Mouse (Mus musculus) limb, embryonic 13.5 days (tissue): Measurements from ENCODE around the gene Gm49322. TPM values are rescaled to one million over a fixed set of nuclear protein-coding genes. Genes with fewer than 3 reads are reported as not detected.

Source experiments
- ATAC-seq: fragments of 200-750 bp; cut with Nextera tagmentation; 2 replicates; pipeline ENCODE4 v1.8.0; 2017; ENCODE audit warnings: low read depth, moderate number of reproducible peaks, moderate TSS enrichment; ENCODE audit not compliant: low FRiP score
- H3K27ac ChIP-seq: fragments of 300-500 bp; sonication (generic); 2 replicates; pipeline ENCODE4 v1.5.1; 2015; ENCODE audit warnings: inconsistent platforms, mild to moderate bottlenecking, moderate library complexity
- H3K27me3 ChIP-seq: fragments of 300-500 bp; sonication (generic); 2 replicates; pipeline ENCODE4 v1.6.1; 2015; ENCODE audit warnings: mild to moderate bottlenecking, inconsistent platforms
- H3K36me3 ChIP-seq: fragments of 300-500 bp; sonication (generic); 2 replicates; pipeline ENCODE4 v1.6.1; 2015; ENCODE audit warnings: inconsistent platforms, mild to moderate bottlenecking, moderate library complexity
- H3K4me1 ChIP-seq: fragments of 300-500 bp; sonication (generic); 2 replicates; pipeline ENCODE4 v1.6.1; 2015; ENCODE audit warnings: inconsistent platforms
- H3K4me2 ChIP-seq: fragments of 300-500 bp; sonication (generic); replicated peaks from 2 replicates; pipeline ENCODE4 v1.6.1; 2015; ENCODE audit warnings: inconsistent platforms, mild to moderate bottlenecking, moderate library complexity
- H3K4me3 ChIP-seq: fragments of 300-500 bp; sonication (generic); 2 replicates; pipeline ENCODE4 v1.5.1; 2015; ENCODE audit warnings: moderate library complexity, mild to moderate bottlenecking, inconsistent platforms
- H3K9ac ChIP-seq: fragments of 300-500 bp; sonication (generic); 2 replicates; pipeline ENCODE4 v1.6.1; 2015; ENCODE audit warnings: mild to moderate bottlenecking, inconsistent platforms
- H3K9me3 ChIP-seq: fragments of 300-500 bp; sonication (generic); 2 replicates; pipeline ENCODE4 v1.6.1; 2016; ENCODE audit warnings: inconsistent platforms
- WGBS: fragments of 180-500 bp; shearing (Covaris S2); methylation state at CpG from one replicate; pipeline ENCODE4 v1.1.7; 2015; 5-methylcytosine and 5-hydroxymethylcytosine counted together
- polyA plus RNA-seq: library from polyadenylated mRNA; unstranded; fragments of >200 nt; fragmentation: Nextera tagmentation; extraction: Ambion mirVana; gene quantifications from 2 replicates; pipeline ENCODE4 v1.2.1, GENCODE M21; 2015

The Gm49322 gene
- polyA plus RNA-seq, 1 experiment from 2014 or later = 5.6 TPM

- Histone ChIP-seq H3K27ac (no peak overlapping the region), H3K36me3 (peaks cover 55% of the 10 kb centered on the region), H3K4me3 (no peak overlapping the region), H3K4me1 (peaks cover 18% of the 10 kb centered on the region), H3K9ac (no peak overlapping the region), H3K9me3 (no peaks in the 10 kb centered on the region), H3K4me2 (no peak overlapping the region), H3K27me3 (no peaks in the 10 kb centered on the region)
- ATAC-seq = no peak
- 92% methylated on average over 23 of the region's 23 CpGs for WGBS
Measured at GRCm38 (mm10) chr10:80606306-80606705, 485 bp downstream of the Gm49322 start.

DNA sequence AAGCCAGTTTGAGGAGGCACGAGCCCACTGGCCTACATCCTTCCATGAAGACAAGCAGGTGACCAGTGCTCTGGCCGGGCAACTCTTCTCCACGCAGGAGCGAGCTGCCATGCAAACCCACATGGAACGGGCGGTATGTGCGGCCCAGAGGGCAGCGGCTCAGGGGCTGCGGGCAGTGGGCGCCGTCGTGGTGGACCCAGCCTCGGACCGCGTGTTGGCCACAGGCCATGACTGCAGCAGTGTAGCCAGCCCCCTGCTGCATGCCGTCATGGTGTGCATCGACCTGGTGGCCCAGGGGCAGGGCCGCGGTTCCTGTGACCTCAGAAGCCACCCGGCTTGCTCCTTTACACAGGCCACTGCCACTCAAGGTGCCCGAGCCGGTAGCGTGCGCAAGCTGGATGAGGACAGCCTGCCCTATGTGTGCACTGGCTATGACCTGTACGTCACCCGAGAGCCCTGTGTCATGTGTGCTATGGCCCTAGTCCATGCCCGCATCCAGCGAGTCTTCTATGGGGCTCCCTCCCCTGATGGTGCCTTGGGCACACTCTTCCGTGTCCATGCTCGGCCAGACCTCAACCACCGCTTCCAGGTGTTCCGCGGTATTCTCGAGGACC is 1.0 kb downstream of the Gm49322 start:
- no peaks in the 10 kb centered on the region for H3K9me3 ChIP-seq
- no peak overlapping the region for H3K4me2 ChIP-seq
- no peak for ATAC-seq
- peaks cover 60% of the 10 kb centered on the region for H3K36me3 ChIP-seq
- H3K4me1 ChIP-seq = peaks cover 18% of the 10 kb centered on the region
- H3K27ac ChIP-seq = no peak overlapping the region
- no peak overlapping the region for H3K9ac ChIP-seq
- 96% methylated on average over 34 of the region's 34 CpGs for WGBS
- H3K4me3 ChIP-seq = no peak overlapping the region
- H3K27me3 ChIP-seq = no peaks in the 10 kb centered on the region

DNA sequence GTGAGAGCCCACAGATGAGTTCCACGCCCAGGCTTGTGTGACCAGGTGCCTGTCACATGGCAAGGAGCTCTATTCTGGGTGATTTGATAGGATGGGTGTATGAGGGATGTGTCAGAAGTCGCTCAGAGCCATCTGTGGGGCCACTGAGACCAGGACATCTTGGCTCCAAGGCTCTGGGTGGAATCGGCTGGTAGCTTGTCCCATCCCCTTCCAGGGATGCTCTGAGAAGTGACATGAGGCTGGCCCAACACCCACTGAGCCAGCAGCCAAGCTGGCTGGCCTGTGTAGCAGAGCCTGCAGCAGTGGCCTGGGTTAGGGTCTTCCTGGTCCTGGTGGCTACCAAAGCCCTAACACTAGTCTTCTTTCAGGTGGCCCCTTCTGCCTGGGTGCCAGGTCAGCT is 2.6 kb downstream of the Gm49322 start:
- peaks cover 74% of the 10 kb centered on the region for H3K36me3 ChIP-seq

GRCm38 (mm10) chr10:80609269-80609924 is 3.6 kb downstream of the Gm49322 start:
- no peak for ATAC-seq
- Histone ChIP-seq H3K9ac (peak overlapping the region; percentile 10; the same call in 1 of the 2 replicates), H3K4me2 (no peak overlapping the region), H3K9me3 (no peaks in the 10 kb centered on the region), H3K4me1 (peaks cover 2% of the 10 kb centered on the region; the same call in 1 of the 2 replicates), H3K36me3 (peaks cover 83% of the 10 kb centered on the region), H3K27me3 (no peaks in the 10 kb centered on the region), H3K27ac (no peak overlapping the region), H3K4me3 (no peak overlapping the region)
- 91% methylated on average over 10 of the region's 10 CpGs for WGBS

More for the DNA sequence above, 2.6 kb downstream of the Gm49322 start:
- Histone ChIP-seq H3K9ac (peak overlapping the region; percentile 10; the same call in 1 of the 2 replicates), H3K4me2 (no peak overlapping the region), H3K4me1 (peaks cover 12% of the 10 kb centered on the region), H3K27me3 (no peaks in the 10 kb centered on the region), H3K4me3 (no peak overlapping the region), H3K9me3 (no peaks in the 10 kb centered on the region), H3K27ac (no peak overlapping the region)
- whole genome bisulfite sequencing = 93% methylated on average over 3 of the region's 3 CpGs
- ATAC-seq = no peak

- Histone ChIP-seq H3K9me3 (no peaks in the 10 kb centered on the region), H3K9ac (no peak overlapping the region), H3K4me1 (no peaks in the 10 kb centered on the region), H3K4me3 (no peak overlapping the region), H3K36me3 (peaks cover 92% of the 10 kb centered on the region), H3K27ac (no peak overlapping the region), H3K4me2 (no peak overlapping the region), H3K27me3 (no peaks in the 10 kb centered on the region)
- WGBS = 93% methylated on average over 9 of the region's 9 CpGs
- no peak for ATAC-seq
Measured at GRCm38 (mm10) chr10:80610116-80610785, 4.4 kb downstream of the Gm49322 start.

DNA sequence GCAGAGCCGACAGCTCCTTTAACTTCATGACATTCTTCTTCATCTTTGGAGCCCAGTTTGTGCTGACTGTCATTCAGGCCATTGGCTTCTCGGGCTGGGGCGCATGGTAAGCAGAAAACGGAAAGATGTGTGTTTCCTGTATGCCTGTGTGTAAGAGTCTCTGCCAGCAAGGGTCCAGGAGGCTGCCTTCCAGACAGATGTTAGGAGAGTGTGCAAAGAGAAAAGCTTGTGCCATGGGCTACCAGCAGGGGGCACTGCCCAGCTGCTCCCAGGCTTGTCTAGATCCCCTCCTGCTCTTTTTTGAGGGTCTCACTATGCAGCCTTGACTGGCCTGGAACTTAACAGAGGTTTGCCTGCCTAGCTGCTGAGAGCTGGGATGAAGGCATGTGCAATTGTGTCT is 5.2 kb downstream of the Gm49322 start:
- Histone ChIP-seq H3K9me3 (no peaks in the 10 kb centered on the region), H3K4me2 (no peak overlapping the region), H3K27ac (no peak overlapping the region), H3K36me3 (peaks cover 97% of the 10 kb centered on the region), H3K27me3 (no peaks in the 10 kb centered on the region), H3K4me3 (no peak overlapping the region), H3K9ac (no peak overlapping the region), H3K4me1 (no peaks in the 10 kb centered on the region)
- 77% methylated on average over 4 of the region's 4 CpGs for WGBS
- ATAC-seq = no peak

DNA sequence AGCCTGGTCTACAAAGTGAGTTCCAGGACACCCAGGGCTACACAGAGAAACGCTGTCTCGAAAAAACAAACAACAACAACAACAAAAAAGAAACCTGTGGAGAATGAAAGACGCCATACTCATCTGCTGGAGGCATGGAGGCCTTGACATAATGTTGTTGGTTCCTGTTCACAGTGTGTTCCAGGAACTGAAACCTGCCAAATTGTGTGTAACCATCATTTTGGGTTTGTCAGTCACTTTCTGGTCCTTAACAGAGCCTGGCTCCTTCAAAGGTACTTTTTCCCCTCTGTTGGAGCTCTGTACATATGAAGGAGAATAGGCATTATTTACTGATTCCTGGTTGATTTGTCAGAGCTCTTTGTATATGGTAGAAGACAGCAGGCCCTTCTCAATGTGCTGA is 6.1 kb downstream of the Gm49322 start:
- no peak overlapping the region for H3K4me2 ChIP-seq
- WGBS = 95% methylated on average over 3 of the region's 3 CpGs
- ATAC-seq = no peak

GRCm38 (mm10) chr10:80613821-80614220 is 8.0 kb downstream of the Gm49322 start:
- Histone ChIP-seq H3K27ac (no peak overlapping the region), H3K9me3 (no peaks in the 10 kb centered on the region), H3K4me1 (no peaks in the 10 kb centered on the region), H3K27me3 (no peaks in the 10 kb centered on the region), H3K4me3 (no peak overlapping the region), H3K36me3 (peaks cover 71% of the 10 kb centered on the region), H3K9ac (no peak overlapping the region), H3K4me2 (no peak overlapping the region)
- no peak for ATAC-seq
- 82% methylated on average over 3 of the region's 3 CpGs for WGBS

More for the DNA sequence above, 6.1 kb downstream of the Gm49322 start:
- no peaks in the 10 kb centered on the region for H3K4me1 ChIP-seq
- no peak overlapping the region for H3K27ac ChIP-seq
- no peak overlapping the region for H3K4me3 ChIP-seq
- H3K9ac ChIP-seq = no peak overlapping the region
- no peaks in the 10 kb centered on the region for H3K9me3 ChIP-seq
- H3K27me3 ChIP-seq = no peaks in the 10 kb centered on the region
- H3K36me3 ChIP-seq = peaks cover 90% of the 10 kb centered on the region

DNA sequence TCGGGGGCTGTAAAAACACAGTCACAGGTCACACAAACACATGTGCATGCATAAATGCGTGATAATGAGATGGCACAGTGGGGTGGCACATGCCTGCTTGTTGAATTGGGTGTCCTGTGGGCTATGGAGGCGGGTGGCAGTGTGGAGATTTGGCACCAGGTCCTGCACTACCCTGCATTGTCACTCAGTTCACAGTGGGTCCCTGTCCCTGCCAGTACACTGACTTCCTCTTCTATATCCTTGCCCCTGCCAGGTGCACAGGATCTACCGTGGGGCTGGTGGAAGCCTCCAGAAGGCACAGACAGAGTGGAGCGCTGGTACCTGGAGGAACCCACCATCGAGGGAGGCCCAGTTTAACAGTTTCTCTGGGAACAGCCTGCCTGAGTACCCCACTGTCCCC is 8.5 kb downstream of the Gm49322 start:
- Histone ChIP-seq H3K27me3 (no peaks in the 10 kb centered on the region), H3K4me2 (no peak overlapping the region), H3K9me3 (no peaks in the 10 kb centered on the region), H3K27ac (no peak overlapping the region), H3K4me3 (no peak overlapping the region), H3K9ac (no peak overlapping the region), H3K4me1 (no peaks in the 10 kb centered on the region), H3K36me3 (peaks cover 66% of the 10 kb centered on the region)
- 83% methylated on average over 6 of the region's 6 CpGs for WGBS
- no peak for ATAC-seq

GRCm38 (mm10) chr10:80618181-80618580 is 12.4 kb downstream of the Gm49322 start:
- no peak for ATAC-seq
- WGBS = 75% methylated on average over 9 of the region's 9 CpGs

GRCm38 (mm10) chr10:80619465-80620244 is 13.8 kb downstream of the Gm49322 start:
- Histone ChIP-seq H3K9ac (no peak overlapping the region), H3K36me3 (peaks cover 17% of the 10 kb centered on the region), H3K4me1 (peaks cover 20% of the 10 kb centered on the region), H3K9me3 (no peaks in the 10 kb centered on the region), H3K27ac (no peak overlapping the region), H3K4me2 (no peak overlapping the region), H3K4me3 (no peak overlapping the region), H3K27me3 (no peaks in the 10 kb centered on the region)
- WGBS = 36% methylated on average over 8 of the region's 8 CpGs
- no peak for ATAC-seq

More at GRCm38 (mm10) chr10:80618181-80618580, 12.4 kb downstream of the Gm49322 start:
- Histone ChIP-seq H3K9me3 (no peaks in the 10 kb centered on the region), H3K4me2 (no peak overlapping the region), H3K27ac (no peak overlapping the region), H3K36me3 (peaks cover 31% of the 10 kb centered on the region), H3K27me3 (no peaks in the 10 kb centered on the region), H3K9ac (no peak overlapping the region), H3K4me3 (no peak overlapping the region), H3K4me1 (peaks cover 5% of the 10 kb centered on the region)

- ATAC-seq = no peak
- peaks cover 27% of the 10 kb centered on the region for H3K4me1 ChIP-seq
- H3K27me3 ChIP-seq = no peaks in the 10 kb centered on the region
- no peak overlapping the region for H3K4me3 ChIP-seq
- no peak overlapping the region for H3K9ac ChIP-seq
- 0 out of 2 replicates have a peak overlapping the region, but pooled peaks have one; percentile 48 for H3K27ac ChIP-seq
- H3K9me3 ChIP-seq = no peaks in the 10 kb centered on the region
- WGBS = 83% methylated on average over 9 of the region's 9 CpGs
- H3K36me3 ChIP-seq = peaks cover 14% of the 10 kb centered on the region
- no peak overlapping the region for H3K4me2 ChIP-seq
Measured at GRCm38 (mm10) chr10:80620365-80620764, 14.5 kb downstream of the Gm49322 start.
